Mouse (Mus musculus) embryonic facial prominence, embryonic 11.5 days (tissue): ENCODE data around the gene Slc8a1. TPM values are rescaled to one million over a fixed set of nuclear protein-coding genes. Genes with fewer than 3 reads are reported as not detected.

Source experiments
- ATAC-seq: fragments of 200-750 bp; cut with Nextera tagmentation; replicated peaks from 2 replicates; pipeline ENCODE4 v1.8.0; 2017; ENCODE audit warnings: low read depth; ENCODE audit not compliant: insufficient number of reproducible peaks, low FRiP score, low TSS enrichment
- DNase-seq: peaks from one replicate; pipeline ENCODE4 v3.0.0-alpha.2; 2015; ENCODE audit warnings: low spot score
- H3K27ac ChIP-seq: fragments of 300-500 bp; sonication (generic); replicated peaks from 2 replicates; pipeline ENCODE4 v1.5.1; 2014; ENCODE audit warnings: mild to moderate bottlenecking, low read depth, low read length, control low read depth
- H3K27me3 ChIP-seq: fragments of 300-500 bp; sonication (generic); 2 replicates; pipeline ENCODE4 v1.6.1; 2014; ENCODE audit warnings: mild to moderate bottlenecking, low read length, moderate library complexity, mixed read lengths; ENCODE audit not compliant: control insufficient read depth, insufficient read depth
- H3K36me3 ChIP-seq: fragments of 300-500 bp; sonication (generic); replicated peaks from 2 replicates; pipeline ENCODE4 v1.6.1; 2014; ENCODE audit warnings: low read depth, mild to moderate bottlenecking, low read length, moderate library complexity, mixed read lengths; ENCODE audit not compliant: control insufficient read depth, insufficient read depth
- H3K4me1 ChIP-seq: fragments of 300-500 bp; sonication (generic); 2 replicates; pipeline ENCODE4 v1.6.1; 2014; ENCODE audit warnings: low read length, mixed read lengths; ENCODE audit not compliant: control insufficient read depth, insufficient read depth
- H3K4me2 ChIP-seq: fragments of 300-500 bp; sonication (generic); 2 replicates; pipeline ENCODE4 v1.6.1; 2014; ENCODE audit warnings: low read depth, mild to moderate bottlenecking, control low read depth, low read length, moderate library complexity
- H3K4me3 ChIP-seq: fragments of 300-500 bp; sonication (generic); 2 replicates; pipeline ENCODE4 v1.5.1; 2014; ENCODE audit warnings: low read depth, low read length, control low read depth
- H3K9ac ChIP-seq: fragments of 300-500 bp; sonication (generic); replicated peaks from 2 replicates; pipeline ENCODE4 v1.6.1; 2014; ENCODE audit warnings: mild to moderate bottlenecking, control low read depth, low read length
- H3K9me3 ChIP-seq: fragments of 300-500 bp; sonication (generic); replicated peaks from 2 replicates; pipeline ENCODE4 v1.6.1; 2016; ENCODE audit warnings: mild to moderate bottlenecking, low read length, inconsistent platforms, mixed read lengths; ENCODE audit not compliant: control insufficient read depth
- WGBS: fragments of 180-500 bp; shearing (Covaris S2); extraction: QIAGEN DNeasy Blood & Tissue Kit; methylation state at CpG from one replicate; pipeline ENCODE4 v1.1.7; 2014; 5-methylcytosine and 5-hydroxymethylcytosine counted together
- polyA plus RNA-seq: library from polyadenylated mRNA; unstranded; fragments of >200 nt; fragmentation: Nextera tagmentation; extraction: Ambion mirVana; gene quantifications from 2 replicates; pipeline ENCODE4 v1.2.1, GENCODE M21; 2014

Slc8a1 gene
- polyA plus RNA-seq, 1 experiment from 2014 or later, result 3.1 TPM

- WGBS, result 58% methylated on average over 1 of the region's 1 CpGs
- Histone ChIP-seq H3K4me3 (no peak overlapping the region), H3K36me3 (no peaks in the 10 kb centered on the region), H3K27ac (no peak overlapping the region), H3K4me1 (no peaks in the 10 kb centered on the region), H3K4me2 (no peak overlapping the region), H3K27me3 (no peaks in the 10 kb centered on the region), H3K9me3 (no peaks in the 10 kb centered on the region), H3K9ac (no peak overlapping the region)
- DNase-seq (no peak), ATAC-seq (no peak)
Measured at GRCm38 (mm10) chr17:81397434-81397833, 340.7 kb downstream of the Slc8a1 start.

- ATAC-seq (no peak), DNase-seq (no peak)
- H3K27me3 ChIP-seq, result no peaks in the 10 kb centered on the region
- H3K4me2 ChIP-seq, result no peak overlapping the region
- H3K9me3 ChIP-seq, result no peaks in the 10 kb centered on the region
- 45% methylated on average over 2 of the region's 2 CpGs for WGBS
- no peak overlapping the region for H3K9ac ChIP-seq
- H3K4me3 ChIP-seq, result no peak overlapping the region
- H3K4me1 ChIP-seq, result no peaks in the 10 kb centered on the region
- H3K36me3 ChIP-seq, result no peaks in the 10 kb centered on the region
- H3K27ac ChIP-seq, result no peak overlapping the region
Measured at GRCm38 (mm10) chr17:81394124-81394523, 344.1 kb downstream of the Slc8a1 start.

GRCm38 (mm10) chr17:81393040-81393439, 345.1 kb downstream of the Slc8a1 start:
- Histone ChIP-seq H3K4me1 (no peaks in the 10 kb centered on the region), H3K27me3 (no peaks in the 10 kb centered on the region), H3K36me3 (no peaks in the 10 kb centered on the region), H3K9me3 (no peaks in the 10 kb centered on the region), H3K27ac (no peak overlapping the region), H3K4me3 (no peak overlapping the region), H3K9ac (no peak overlapping the region), H3K4me2 (no peak overlapping the region)
- ATAC-seq (no peak), DNase-seq (peak; percentile 41)
- WGBS, result 55% methylated on average over 4 of the region's 4 CpGs

- no peak overlapping the region for H3K9ac ChIP-seq
- H3K4me2 ChIP-seq, result no peak overlapping the region
- WGBS, result 94% methylated on average over 7 of the region's 7 CpGs
- no peaks in the 10 kb centered on the region for H3K36me3 ChIP-seq
- H3K9me3 ChIP-seq, result no peaks in the 10 kb centered on the region
- no peaks in the 10 kb centered on the region for H3K27me3 ChIP-seq
- no peak overlapping the region for H3K27ac ChIP-seq
- ATAC-seq (no peak), DNase-seq (no peak)
- H3K4me1 ChIP-seq, result no peaks in the 10 kb centered on the region
- H3K4me3 ChIP-seq, result no peak overlapping the region
Measured at GRCm38 (mm10) chr17:81391478-81391877, 346.7 kb downstream of the Slc8a1 start.

- ATAC-seq, result no peak
Measured at GRCm38 (mm10) chr17:81390790-81391189, 347.4 kb downstream of the Slc8a1 start.

GRCm38 (mm10) chr17:81386118-81386517, 352.1 kb downstream of the Slc8a1 start:
- H3K4me3 ChIP-seq, result no peak overlapping the region
- no peaks in the 10 kb centered on the region for H3K36me3 ChIP-seq
- H3K9ac ChIP-seq, result no peak overlapping the region
- H3K4me1 ChIP-seq, result no peaks in the 10 kb centered on the region
- DNase-seq, result no peak
- H3K27ac ChIP-seq, result no peak overlapping the region
- 91% methylated on average over 2 of the region's 2 CpGs for WGBS
- no peaks in the 10 kb centered on the region for H3K27me3 ChIP-seq
- no peaks in the 10 kb centered on the region for H3K9me3 ChIP-seq
- no peak overlapping the region for H3K4me2 ChIP-seq
- ATAC-seq, result no peak

More at GRCm38 (mm10) chr17:81390790-81391189, 347.4 kb downstream of the Slc8a1 start:
- DNase-seq, result no peak
- 87% methylated on average over 3 of the region's 3 CpGs for WGBS
- H3K36me3 ChIP-seq, result no peaks in the 10 kb centered on the region
- H3K4me2 ChIP-seq, result no peak overlapping the region
- H3K27me3 ChIP-seq, result no peaks in the 10 kb centered on the region
- H3K9ac ChIP-seq, result no peak overlapping the region
- H3K4me3 ChIP-seq, result no peak overlapping the region
- no peaks in the 10 kb centered on the region for H3K9me3 ChIP-seq
- no peak overlapping the region for H3K27ac ChIP-seq
- no peaks in the 10 kb centered on the region for H3K4me1 ChIP-seq

- Histone ChIP-seq H3K36me3 (no peaks in the 10 kb centered on the region), H3K27me3 (no peaks in the 10 kb centered on the region), H3K9me3 (no peaks in the 10 kb centered on the region), H3K4me2 (no peak overlapping the region), H3K4me3 (no peak overlapping the region), H3K4me1 (no peaks in the 10 kb centered on the region), H3K27ac (no peak overlapping the region), H3K9ac (no peak overlapping the region)
- ATAC-seq (no peak), DNase-seq (no peak)
- WGBS, result 86% methylated on average over 5 of the region's 5 CpGs
Measured at GRCm38 (mm10) chr17:81385476-81385875, 352.7 kb downstream of the Slc8a1 start.

- H3K9ac ChIP-seq, result no peak overlapping the region
- H3K27ac ChIP-seq, result no peak overlapping the region
- H3K36me3 ChIP-seq, result no peaks in the 10 kb centered on the region
- H3K4me3 ChIP-seq, result no peak overlapping the region
- no peaks in the 10 kb centered on the region for H3K27me3 ChIP-seq
- no peak overlapping the region for H3K4me2 ChIP-seq
- 87% methylated on average over 4 of the region's 4 CpGs for WGBS
- DNase-seq (no peak), ATAC-seq (no peak)
- H3K4me1 ChIP-seq, result no peaks in the 10 kb centered on the region
- H3K9me3 ChIP-seq, result no peaks in the 10 kb centered on the region
Measured at GRCm38 (mm10) chr17:81383461-81383860, 354.7 kb downstream of the Slc8a1 start.
